Mouse (Mus musculus) heart, embryonic 13.5 days (tissue): Measurements from ENCODE around the gene Rrh. TPM values are rescaled to one million over a fixed set of nuclear protein-coding genes. Genes with fewer than 3 reads are reported as not detected.

Experiments
- ATAC-seq: fragments of 200-750 bp; cut with Nextera tagmentation; 2 replicates; pipeline ENCODE4 v1.8.0; 2017; ENCODE audit warnings: moderate TSS enrichment; ENCODE audit not compliant: insufficient number of reproducible peaks, low FRiP score, low TSS enrichment; ENCODE audit errors: extremely low read depth
- H3K27ac ChIP-seq: fragments of 300-500 bp; sonication (generic); replicated peaks from 2 replicates; pipeline ENCODE4 v1.5.1; 2015; ENCODE audit warnings: moderate library complexity, mild to moderate bottlenecking, inconsistent platforms
- H3K27me3 ChIP-seq: fragments of 300-500 bp; sonication (generic); replicated peaks from 2 replicates; pipeline ENCODE4 v1.6.1; 2015; ENCODE audit warnings: mild to moderate bottlenecking, inconsistent platforms
- H3K36me3 ChIP-seq: fragments of 300-500 bp; sonication (generic); 2 replicates; pipeline ENCODE4 v1.6.1; 2015; ENCODE audit warnings: mild to moderate bottlenecking, inconsistent platforms
- H3K4me1 ChIP-seq: fragments of 300-500 bp; sonication (generic); 2 replicates; pipeline ENCODE4 v1.6.1; 2015; ENCODE audit warnings: inconsistent platforms
- H3K4me2 ChIP-seq: fragments of 300-500 bp; sonication (generic); 2 replicates; pipeline ENCODE4 v1.6.1; 2015; ENCODE audit warnings: inconsistent platforms, mild to moderate bottlenecking, moderate library complexity
- H3K4me3 ChIP-seq: fragments of 300-500 bp; sonication (generic); 2 replicates; pipeline ENCODE4 v1.5.1; 2015; ENCODE audit warnings: moderate library complexity, mild to moderate bottlenecking, inconsistent platforms
- H3K9ac ChIP-seq: fragments of 300-500 bp; sonication (generic); 2 replicates; pipeline ENCODE4 v1.6.1; 2015; ENCODE audit warnings: inconsistent platforms, mild to moderate bottlenecking, moderate library complexity
- H3K9me3 ChIP-seq: fragments of 300-500 bp; sonication (generic); 2 replicates; pipeline ENCODE4 v1.6.1; 2016; ENCODE audit warnings: inconsistent platforms
- WGBS: fragments of 180-500 bp; shearing (Covaris S2); methylation state at CpG from one replicate; pipeline ENCODE4 v1.1.7; 2015; ENCODE audit warnings: mixed read lengths; 5-methylcytosine and 5-hydroxymethylcytosine counted together
- polyA plus RNA-seq: library from polyadenylated mRNA; unstranded; fragments of >200 nt; fragmentation: Nextera tagmentation; extraction: Ambion mirVana; gene quantifications from 2 replicates; pipeline ENCODE4 v1.2.1, GENCODE M21; 2015

Rrh gene
- polyA plus RNA-seq, 1 experiment from 2014 or later: not detected

- Histone ChIP-seq H3K4me2 (no peak overlapping the region), H3K9me3 (no peaks in the 10 kb centered on the region), H3K4me1 (peaks cover 20% of the 10 kb centered on the region), H3K27ac (no peak overlapping the region), H3K27me3 (no peaks in the 10 kb centered on the region), H3K9ac (no peak overlapping the region), H3K4me3 (no peak overlapping the region), H3K36me3 (peaks cover 56% of the 10 kb centered on the region)
- ATAC-seq: no peak
- 82% methylated on average over 5 of the region's 5 CpGs for WGBS
Measured at GRCm38 (mm10) chr3:129827691-129828090, 5.3 kb upstream of the Rrh start.

GRCm38 (mm10) chr3:129826691-129827090 lies 4.3 kb upstream of the Rrh start:
- 89% methylated on average over 10 of the region's 10 CpGs for WGBS
- Histone ChIP-seq H3K36me3 (peaks cover 60% of the 10 kb centered on the region), H3K27me3 (no peaks in the 10 kb centered on the region), H3K4me3 (no peak overlapping the region), H3K4me2 (no peak overlapping the region), H3K27ac (no peak overlapping the region), H3K9me3 (no peaks in the 10 kb centered on the region), H3K9ac (no peak overlapping the region), H3K4me1 (peaks cover 19% of the 10 kb centered on the region)
- no peak for ATAC-seq

DNA sequence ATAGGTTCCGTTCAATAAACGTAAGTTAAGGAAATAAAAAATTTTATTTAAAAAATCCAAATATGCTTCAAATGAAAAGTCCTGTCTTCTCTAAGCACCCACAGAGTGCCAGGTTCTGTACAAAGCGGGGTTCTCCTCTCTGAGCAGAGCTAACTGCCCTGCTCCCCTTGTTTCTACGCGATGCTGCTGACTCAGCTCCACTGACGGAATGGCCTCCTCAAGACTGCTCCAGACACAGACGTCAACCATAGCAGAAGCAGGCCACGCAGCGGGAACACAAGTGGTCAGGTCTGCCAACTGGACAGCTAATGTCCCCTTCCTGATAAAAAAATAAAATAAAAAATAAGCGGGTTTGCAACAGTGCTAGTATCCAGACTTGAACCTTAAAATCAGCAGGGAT lies 2.5 kb upstream of the Rrh start:
- peaks cover 13% of the 10 kb centered on the region for H3K4me1 ChIP-seq
- WGBS: 89% methylated on average over 10 of the region's 10 CpGs
- no peak overlapping the region for H3K9ac ChIP-seq
- H3K27ac ChIP-seq: no peak overlapping the region
- no peak for ATAC-seq
- no peak overlapping the region for H3K4me3 ChIP-seq
- peaks cover 60% of the 10 kb centered on the region for H3K36me3 ChIP-seq
- H3K27me3 ChIP-seq: no peaks in the 10 kb centered on the region
- no peak overlapping the region for H3K4me2 ChIP-seq
- H3K9me3 ChIP-seq: no peaks in the 10 kb centered on the region

- no peaks in the 10 kb centered on the region for H3K9me3 ChIP-seq
- H3K9ac ChIP-seq: no peak overlapping the region
- no peak overlapping the region for H3K4me3 ChIP-seq
- H3K27me3 ChIP-seq: no peaks in the 10 kb centered on the region
- no peak overlapping the region for H3K4me2 ChIP-seq
- H3K4me1 ChIP-seq: peaks cover 5% of the 10 kb centered on the region
- no peak for ATAC-seq
- peaks cover 60% of the 10 kb centered on the region for H3K36me3 ChIP-seq
- 88% methylated on average over 4 of the region's 4 CpGs for WGBS
- H3K27ac ChIP-seq: no peak overlapping the region
Measured at GRCm38 (mm10) chr3:129824146-129824545, 1.8 kb upstream of the Rrh start.

- 49% methylated on average over 5 of the region's 5 CpGs for WGBS
- H3K36me3 ChIP-seq: peaks cover 56% of the 10 kb centered on the region
- no peak overlapping the region for H3K9ac ChIP-seq
- no peak overlapping the region for H3K27ac ChIP-seq
- ATAC-seq: no peak
- H3K4me2 ChIP-seq: no peak overlapping the region
- no peaks in the 10 kb centered on the region for H3K9me3 ChIP-seq
- no peaks in the 10 kb centered on the region for H3K27me3 ChIP-seq
- H3K4me1 ChIP-seq: no peaks in the 10 kb centered on the region
- H3K4me3 ChIP-seq: no peak overlapping the region
Measured at GRCm38 (mm10) chr3:129823293-129823692, 906 bp upstream of the Rrh start.

- 77% methylated on average over 8 of the region's 8 CpGs for WGBS
- no peaks in the 10 kb centered on the region for H3K27me3 ChIP-seq
- no peaks in the 10 kb centered on the region for H3K9me3 ChIP-seq
- ATAC-seq: no peak
- H3K4me1 ChIP-seq: no peaks in the 10 kb centered on the region
- no peak overlapping the region for H3K4me2 ChIP-seq
- H3K4me3 ChIP-seq: no peak overlapping the region
- no peak overlapping the region for H3K9ac ChIP-seq
- peaks cover 44% of the 10 kb centered on the region for H3K36me3 ChIP-seq
- no peak overlapping the region for H3K27ac ChIP-seq
Measured at GRCm38 (mm10) chr3:129821736-129822135, 651 bp downstream of the Rrh start.

DNA sequence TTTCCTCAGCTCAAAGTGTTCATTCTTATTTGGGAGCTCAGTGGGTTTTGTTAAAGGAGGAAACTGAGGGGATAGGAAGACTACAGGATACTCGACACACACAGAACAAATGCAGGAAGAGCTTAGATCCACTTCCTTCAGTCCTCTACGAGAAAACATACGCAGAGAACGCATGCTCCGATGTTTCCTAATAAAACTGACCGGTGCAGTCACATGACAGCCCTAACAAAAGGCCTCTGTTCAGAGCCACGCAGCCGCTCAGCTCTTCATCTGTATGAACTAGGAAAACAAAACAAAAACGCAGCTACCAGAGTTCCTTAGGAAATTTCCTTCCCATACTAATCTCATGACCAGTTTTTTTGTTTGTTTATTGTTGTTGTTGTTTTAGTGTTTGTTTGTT lies 1.5 kb downstream of the Rrh start:
- H3K9ac ChIP-seq: no peak overlapping the region
- no peaks in the 10 kb centered on the region for H3K27me3 ChIP-seq
- H3K4me3 ChIP-seq: no peak overlapping the region
- ATAC-seq: no peak
- no peak overlapping the region for H3K27ac ChIP-seq
- H3K4me2 ChIP-seq: no peak overlapping the region
- WGBS: 68% methylated on average over 9 of the region's 9 CpGs
- H3K4me1 ChIP-seq: no peaks in the 10 kb centered on the region
- H3K9me3 ChIP-seq: no peaks in the 10 kb centered on the region
- H3K36me3 ChIP-seq: peaks cover 35% of the 10 kb centered on the region

DNA sequence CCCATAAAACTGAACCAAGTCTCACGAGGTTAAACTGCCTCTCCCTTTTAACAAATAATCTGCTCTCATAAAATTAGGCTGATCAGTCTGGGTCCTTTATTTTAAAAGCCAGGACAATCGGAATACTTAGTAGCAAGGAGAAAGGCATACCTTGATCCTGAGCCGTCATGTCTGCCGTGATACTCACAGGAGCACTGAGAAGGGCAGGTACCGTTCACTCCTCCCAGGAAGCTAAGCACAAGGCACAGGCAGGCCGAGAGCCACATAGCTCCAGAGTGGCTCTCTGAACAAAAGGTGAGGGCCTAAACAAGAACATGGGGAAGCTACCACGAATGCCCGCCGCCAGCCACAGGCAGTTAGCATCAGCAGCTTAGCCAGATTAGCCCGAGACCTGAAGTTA lies 18.6 kb downstream of the Rrh start, which contains the start of gene Lrit3:
Gene Lrit3 (minus strand): TSS at position 266 of the 400 bp plus-strand sequence.
- Histone ChIP-seq H3K4me1 (peaks cover under 1% of the 10 kb centered on the region; the same call in 1 of the 2 replicates), H3K27me3 (no peaks in the 10 kb centered on the region), H3K4me2 (no peak within 1 kb of the TSS), H3K4me3 (no peak within 1 kb of the TSS), H3K9me3 (no peaks in the 10 kb centered on the region), H3K36me3 (no peaks in the 10 kb centered on the region), H3K27ac (no peak within 1 kb of the TSS), H3K9ac (no peak within 1 kb of the TSS)
- WGBS: 68% methylated on average over 10 of the region's 10 CpGs
- ATAC-seq: no peak

DNA sequence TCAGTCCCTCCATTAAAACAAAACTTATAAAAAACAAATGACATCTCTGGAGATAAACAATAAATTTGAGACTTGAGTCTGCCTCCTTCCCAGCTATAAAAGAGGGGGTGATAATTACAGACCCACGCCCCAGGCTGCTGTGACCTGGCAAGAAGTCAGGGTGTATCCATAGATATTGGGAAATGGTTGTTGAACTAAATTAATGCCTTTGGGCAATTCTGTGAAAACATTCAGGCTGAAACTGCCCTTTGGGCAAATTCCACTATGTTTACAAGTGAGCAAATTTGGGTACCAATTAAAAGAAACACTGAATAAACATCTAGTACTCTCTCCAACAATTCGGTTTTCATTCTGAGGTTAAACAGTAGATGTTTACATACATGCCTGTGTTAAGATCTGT lies 23.4 kb downstream of the Rrh start:
- ATAC-seq: no peak
- Histone ChIP-seq H3K9ac (no peak overlapping the region), H3K36me3 (no peaks in the 10 kb centered on the region), H3K9me3 (no peaks in the 10 kb centered on the region), H3K27ac (no peak overlapping the region), H3K4me1 (peaks cover 3% of the 10 kb centered on the region; the same call in 1 of the 2 replicates), H3K4me2 (no peak overlapping the region), H3K27me3 (no peaks in the 10 kb centered on the region), H3K4me3 (no peak overlapping the region)
- 79% methylated on average over 2 of the region's 2 CpGs for WGBS

DNA sequence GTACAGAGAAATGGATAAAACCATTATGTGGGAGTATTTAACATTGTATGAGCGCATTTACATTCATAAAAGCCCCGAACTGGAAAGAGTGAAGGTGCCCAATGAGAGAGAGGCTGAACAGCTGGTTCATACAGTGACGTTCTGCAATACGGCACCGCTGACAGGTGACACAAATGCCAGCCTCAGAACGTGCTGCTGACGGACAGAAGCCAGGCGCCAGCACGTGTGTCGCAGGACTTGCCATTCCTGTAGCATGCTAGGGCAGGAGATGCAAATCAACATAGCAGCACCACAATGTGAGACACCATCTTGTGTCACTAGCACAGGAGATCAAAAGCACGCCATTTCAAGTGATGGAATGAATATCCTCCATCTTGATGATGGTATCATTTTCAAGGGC lies 23.8 kb downstream of the Rrh start:
- H3K4me2 ChIP-seq: no peak overlapping the region
- no peak for ATAC-seq
- H3K4me1 ChIP-seq: peaks cover 3% of the 10 kb centered on the region; the same call in 1 of the 2 replicates
- H3K4me3 ChIP-seq: no peak overlapping the region
- no peaks in the 10 kb centered on the region for H3K9me3 ChIP-seq
- H3K36me3 ChIP-seq: no peaks in the 10 kb centered on the region
- 45% methylated on average over 11 of the region's 11 CpGs for WGBS
- no peak overlapping the region for H3K27ac ChIP-seq
- H3K27me3 ChIP-seq: no peaks in the 10 kb centered on the region
- H3K9ac ChIP-seq: no peak overlapping the region

- Histone ChIP-seq H3K9me3 (no peaks in the 10 kb centered on the region), H3K4me2 (no peak overlapping the region), H3K27me3 (no peaks in the 10 kb centered on the region), H3K4me1 (peaks cover 3% of the 10 kb centered on the region; the same call in 1 of the 2 replicates), H3K27ac (no peak overlapping the region), H3K9ac (no peak overlapping the region), H3K4me3 (no peak overlapping the region), H3K36me3 (no peaks in the 10 kb centered on the region)
- no peak for ATAC-seq
- 72% methylated on average over 5 of the region's 5 CpGs for WGBS
Measured at GRCm38 (mm10) chr3:129797341-129797740, 25.0 kb downstream of the Rrh start.

DNA sequence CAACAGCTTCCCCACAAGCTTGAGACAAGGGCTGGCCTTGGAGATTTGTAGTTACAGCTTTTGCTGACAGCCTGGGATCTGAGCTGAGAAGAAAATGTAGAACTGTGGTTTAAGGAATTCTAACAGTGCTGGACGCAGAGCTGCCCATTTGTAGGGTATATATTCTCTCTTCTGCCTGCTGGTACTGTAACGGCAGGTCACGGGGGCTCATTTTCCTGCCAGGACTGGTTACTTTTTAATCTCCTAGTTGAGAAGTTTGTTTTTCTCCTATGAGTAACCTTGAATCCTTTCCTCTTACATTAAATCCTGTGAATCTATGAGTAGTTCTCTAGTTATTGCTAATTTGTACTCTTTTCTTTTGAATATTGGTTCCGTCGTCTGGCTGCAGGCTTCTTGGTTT lies 28.6 kb downstream of the Rrh start:
- peaks cover 3% of the 10 kb centered on the region; the same call in 1 of the 2 replicates for H3K4me1 ChIP-seq
- H3K9me3 ChIP-seq: no peaks in the 10 kb centered on the region
- H3K36me3 ChIP-seq: no peaks in the 10 kb centered on the region
- no peaks in the 10 kb centered on the region for H3K27me3 ChIP-seq
- ATAC-seq: no peak
- no peak overlapping the region for H3K4me2 ChIP-seq
- 80% methylated on average over 5 of the region's 5 CpGs for WGBS
- no peak overlapping the region for H3K27ac ChIP-seq
- H3K4me3 ChIP-seq: no peak overlapping the region
- no peak overlapping the region for H3K9ac ChIP-seq
